In the genomic region with DNA sequence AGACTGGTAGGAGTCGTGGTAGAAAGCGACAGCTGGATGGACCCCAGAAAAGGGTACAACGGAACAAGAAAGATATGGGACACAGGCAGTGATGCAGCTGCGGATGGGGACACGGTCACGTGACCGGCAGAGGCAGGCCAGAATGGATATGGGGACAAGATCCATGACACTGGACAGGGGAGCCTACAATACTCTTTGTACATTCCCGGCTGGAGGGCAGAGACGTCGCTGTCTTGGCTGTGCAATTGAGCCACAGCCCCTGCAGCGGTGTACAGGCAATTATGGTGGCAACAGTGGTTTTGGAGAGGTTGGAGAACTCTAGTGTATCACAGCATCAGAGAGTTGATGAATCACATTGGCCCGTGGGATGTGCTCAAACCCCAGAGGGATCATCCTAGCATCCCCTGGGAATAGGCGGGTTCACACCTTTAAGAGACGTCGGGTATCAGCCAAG, we compare ENCODE assay signal across 8 mouse cellular contexts. TPM values are rescaled to one million over a fixed set of nuclear protein-coding genes. Genes with fewer than 3 reads are reported as not detected.
DNase-seq lines count a peak whose midpoint lies in the region; ATAC-seq and TF ChIP-seq lines count a peak whose summit lies in the region.

No protein-coding gene starts in this region.

- WGBS in liver, postnatal 0 days (ENCODE audit: insufficient replicate concordance), result 4% methylated on average over 15 of the region's 15 CpGs
- 4% methylated on average over 15 of the region's 15 CpGs for WGBS in neural tube, embryonic 15.5 days

- peaks cover 38% of the 10 kb centered on the region for H3K36me3 ChIP-seq in G1E (replicated peaks)
- H3K36me3 ChIP-seq in liver, postnatal 0 days (replicated peaks; ENCODE audit: insufficient read depth, low read length), result peaks cover 5% of the 10 kb centered on the region
- H3K36me3 ChIP-seq in neural tube, embryonic 15.5 days, result no peaks in the 10 kb centered on the region

- peak overlapping the region; percentile 94 for H3K27ac ChIP-seq in liver, postnatal 0 days (ENCODE audit: low read depth)
- peak overlapping the region; percentile 85 for H3K27ac ChIP-seq in neural tube, embryonic 15.5 days (replicated peaks)

- peak overlapping the region; percentile 99 for H3K4me2 ChIP-seq in liver, postnatal 0 days (ENCODE audit: low read depth, low read length)
- peak overlapping the region; percentile 95 for H3K4me2 ChIP-seq in neural tube, embryonic 15.5 days

- peak overlapping the region; percentile 97 for H3K4me3 ChIP-seq in G1E (ENCODE audit: low read depth, low read length)
- peak overlapping the region; percentile 86 for H3K4me3 ChIP-seq in liver, postnatal 0 days (ENCODE audit: low read depth, low read length)
- H3K4me3 ChIP-seq in neural tube, embryonic 15.5 days (replicated peaks), result peak overlapping the region; percentile 81

- TF ChIP-seq EP300 in liver, postnatal 0 days (IDR thresholded peaks at IDR 0.05; ENCODE audit: low read depth), result no peak

- DNase-seq in heart, adult 11 months, result peak; percentile 92
- no peak for DNase-seq in heart, postnatal 10 days
- no peak for DNase-seq in G1E (ENCODE audit: low spot score)
- no peak for DNase-seq in liver, postnatal 0 days
- DNase-seq in ovary, adult 18-20 months (ENCODE audit: low spot score), result no peak

- no peaks in the 10 kb centered on the region for H3K27me3 ChIP-seq in G1E (ENCODE audit: insufficient read depth, low read length)
- peaks cover 26% of the 10 kb centered on the region for H3K27me3 ChIP-seq in liver, postnatal 0 days (ENCODE audit: insufficient read depth, low read length)
- peaks cover 7% of the 10 kb centered on the region; the same call in 1 of the 2 replicates for H3K27me3 ChIP-seq in neural tube, embryonic 15.5 days (replicated peaks)

- no peak for TF ChIP-seq CTCF in G1E (IDR thresholded peaks at IDR 0.05; ENCODE audit: low read depth, low read length)
- TF ChIP-seq CTCF in liver, postnatal 0 days (IDR thresholded peaks at IDR 0.05; ENCODE audit: low read depth), result no peak

- no peak for ATAC-seq in G1E (ENCODE audit: extremely low read depth, insufficient number of reproducible peaks, low FRiP score, poor library complexity, severe bottlenecking)
- peak; percentile 26 for ATAC-seq in erythroid progenitor cell, adult 5-6 weeks (replicated peaks; ENCODE audit: low FRiP score, poor library complexity, severe bottlenecking)
- peak; percentile 29 for ATAC-seq in inflammation-experienced regulatory T-cells, adult 6 months
- ATAC-seq in liver, postnatal 0 days, result peak; percentile 8
- peak; percentile 11; the same call in 1 of the 2 replicates for ATAC-seq in neural tube, embryonic 15.5 days (ENCODE audit: low FRiP score)

- no peaks in the 10 kb centered on the region for H3K9me3 ChIP-seq in G1E (replicated peaks)
- no peaks in the 10 kb centered on the region for H3K9me3 ChIP-seq in liver, postnatal 0 days (ENCODE audit: low read length)
- H3K9me3 ChIP-seq in neural tube, embryonic 15.5 days (replicated peaks), result no peaks in the 10 kb centered on the region

- intact Hi-C loops in heart, postnatal 10 days (cut with DNase I), result no loop called here

- H3K4me1 ChIP-seq in G1E (ENCODE audit: insufficient read depth, low read depth, low read length), result peaks cover 94% of the 10 kb centered on the region
- peaks cover 93% of the 10 kb centered on the region for H3K4me1 ChIP-seq in liver, postnatal 0 days (ENCODE audit: insufficient read depth)
- H3K4me1 ChIP-seq in neural tube, embryonic 15.5 days, result peaks cover 94% of the 10 kb centered on the region

- H3K9ac ChIP-seq in liver, postnatal 0 days (replicated peaks), result peak overlapping the region; percentile 89
- peak overlapping the region; percentile 80 for H3K9ac ChIP-seq in neural tube, embryonic 15.5 days (replicated peaks)

RNA-seq across cellular contexts. Expression of a gene that starts 0.6 kb away (rescaled TPM):
- 10 to 100 TPM in 1 of 2 experiments, 1 to 10 TPM in 1; 8.4 to 11.0 TPM for total RNA-seq in heart, postnatal 10 days (2021)
- 94.0 and 120 TPM in 2 replicates for total RNA-seq in G1E (2014; fragmentation: Nextera tagmentation)
- total RNA-seq in G1E (2017), result 57.9 and 59.1 TPM in 2 replicates
- 14.6 and 23.4 TPM in 2 replicates for polyA plus RNA-seq in G1E (2012)
- total RNA-seq in erythroid progenitor cell, adult 5-6 weeks (2015; ENCODE audit: low replicate concordance), result 3.4 and 5.8 TPM in 2 replicates
- total RNA-seq in erythroid progenitor cell, adult 5-6 weeks (2017; ENCODE audit: low replicate concordance), result 2.6 and 2.7 TPM in 2 replicates
- polyA plus RNA-seq in inflammation-experienced regulatory T-cells, adult 6 months (2017; shearing (Covaris generic)), result 1 to 10 TPM in 2 of 3 experiments, under 1 TPM in 1; 0.66 to 1.4 (median 1.0) TPM
- polyA plus RNA-seq in liver, postnatal 0 days (2015; fragmentation: Nextera tagmentation; extraction: Ambion mirVana), result 2.0 and 4.2 TPM in 2 replicates
- 21.0 and 24.0 TPM in 2 replicates for polyA plus RNA-seq in neural tube, embryonic 15.5 days (2015; fragmentation: Nextera tagmentation; extraction: Ambion mirVana)

RNA-seq across cellular contexts. Expression of a gene that starts 3.4 kb away (rescaled TPM):
- total RNA-seq in heart, postnatal 10 days (2021), result 1 to 10 TPM; 1.6 to 1.7 TPM
- total RNA-seq in G1E (2014; fragmentation: Nextera tagmentation) (3.8 and 3.9 TPM in 2 replicates), G1E (2017) (1.5 and 2.1 TPM in 2 replicates)
- 1.6 and 1.8 TPM in 2 replicates for polyA plus RNA-seq in G1E (2012)
- total RNA-seq in erythroid progenitor cell, adult 5-6 weeks (2015; ENCODE audit: low replicate concordance), result not detected in 2 replicates
- not detected in 2 replicates for total RNA-seq in erythroid progenitor cell, adult 5-6 weeks (2017; ENCODE audit: low replicate concordance)
- not detected for polyA plus RNA-seq in inflammation-experienced regulatory T-cells, adult 6 months (2017; shearing (Covaris generic))
- polyA plus RNA-seq in liver, postnatal 0 days (2015; fragmentation: Nextera tagmentation; extraction: Ambion mirVana), result 0.37 and 0.45 TPM in 2 replicates
- polyA plus RNA-seq in neural tube, embryonic 15.5 days (2015; fragmentation: Nextera tagmentation; extraction: Ambion mirVana), result 5.9 and 6.0 TPM in 2 replicates

RNA-seq across cellular contexts. Expression of a gene that starts 14.7 kb away (rescaled TPM):
- total RNA-seq in heart, postnatal 10 days (2021), result 1 to 10 TPM; 3.5 to 5.0 TPM
- total RNA-seq in G1E (2014; fragmentation: Nextera tagmentation), result 22.8 and 41.7 TPM in 2 replicates
- total RNA-seq in G1E (2017), result 38.3 and 46.5 TPM in 2 replicates
- 47.0 and 55.1 TPM in 2 replicates for polyA plus RNA-seq in G1E (2012)
- 13.8 and 19.8 TPM in 2 replicates for total RNA-seq in erythroid progenitor cell, adult 5-6 weeks (2015; ENCODE audit: low replicate concordance)
- 16.2 and 17.2 TPM in 2 replicates for total RNA-seq in erythroid progenitor cell, adult 5-6 weeks (2017; ENCODE audit: low replicate concordance)
- 1 to 10 TPM; 7.2 to 9.5 (median 9.1) TPM for polyA plus RNA-seq in inflammation-experienced regulatory T-cells, adult 6 months (2017; shearing (Covaris generic))
- polyA plus RNA-seq in liver, postnatal 0 days (2015; fragmentation: Nextera tagmentation; extraction: Ambion mirVana), result 6.7 and 7.4 TPM in 2 replicates
- 8.8 and 10.7 TPM in 2 replicates for polyA plus RNA-seq in neural tube, embryonic 15.5 days (2015; fragmentation: Nextera tagmentation; extraction: Ambion mirVana)

RNA-seq across cellular contexts. Expression of a gene that starts 36.4 kb away (rescaled TPM):
- total RNA-seq in heart, postnatal 10 days (2021), result 100 to 1,000 TPM; 275 to 284 TPM
- 126 and 189 TPM in 2 replicates for total RNA-seq in G1E (2014; fragmentation: Nextera tagmentation)
- total RNA-seq in G1E (2017), result 61.1 and 65.5 TPM in 2 replicates
- 209 and 285 TPM in 2 replicates for polyA plus RNA-seq in G1E (2012)
- 231 and 265 TPM in 2 replicates for total RNA-seq in erythroid progenitor cell, adult 5-6 weeks (2015; ENCODE audit: low replicate concordance)
- 83.8 and 103 TPM in 2 replicates for total RNA-seq in erythroid progenitor cell, adult 5-6 weeks (2017; ENCODE audit: low replicate concordance)
- 100 to 1,000 TPM; 164 to 208 (median 177) TPM for polyA plus RNA-seq in inflammation-experienced regulatory T-cells, adult 6 months (2017; shearing (Covaris generic))
- polyA plus RNA-seq in liver, postnatal 0 days (2015; fragmentation: Nextera tagmentation; extraction: Ambion mirVana), result 422 and 445 TPM in 2 replicates
- 1,457 and 1,659 TPM in 2 replicates for polyA plus RNA-seq in neural tube, embryonic 15.5 days (2015; fragmentation: Nextera tagmentation; extraction: Ambion mirVana)

RNA-seq across cellular contexts. Expression of a gene that starts 42.4 kb away (rescaled TPM):
- total RNA-seq in heart, postnatal 10 days (2021), result 10 to 100 TPM; 20.7 to 22.8 TPM
- total RNA-seq in G1E (2014; fragmentation: Nextera tagmentation) (7.2 and 18.7 TPM in 2 replicates), G1E (2017) (60.2 and 66.4 TPM in 2 replicates)
- 44.1 and 45.3 TPM in 2 replicates for polyA plus RNA-seq in G1E (2012)
- total RNA-seq in erythroid progenitor cell, adult 5-6 weeks (2015; ENCODE audit: low replicate concordance), result 10.5 and 20.5 TPM in 2 replicates
- 9.8 and 10.7 TPM in 2 replicates for total RNA-seq in erythroid progenitor cell, adult 5-6 weeks (2017; ENCODE audit: low replicate concordance)
- polyA plus RNA-seq in inflammation-experienced regulatory T-cells, adult 6 months (2017; shearing (Covaris generic)), result 10 to 100 TPM; 21.6 to 30.0 (median 29.7) TPM
- 18.5 and 20.0 TPM in 2 replicates for polyA plus RNA-seq in liver, postnatal 0 days (2015; fragmentation: Nextera tagmentation; extraction: Ambion mirVana)
- polyA plus RNA-seq in neural tube, embryonic 15.5 days (2015; fragmentation: Nextera tagmentation; extraction: Ambion mirVana), result 35.7 and 37.8 TPM in 2 replicates
